Mouse (Mus musculus) ES-E14 (cell line): ENCODE measurements at regions not wholly inside any gene's neighbourhood (a gene's known extent, or its start where the extent isn't known, plus 50 kb on each side); places are given as distances from the start of the nearest gene placed in this dataset.

Experiments used
- DNase-seq: peaks from one replicate; pipeline ENCODE4 v3.0.0-alpha.2; 2013; ENCODE audit warnings: low read depth, low spot score
- H3K27ac ChIP-seq: 2 replicates; pipeline ENCODE4 v1.5.1; 2012; ENCODE audit warnings: low read depth, mild to moderate bottlenecking, low read length, moderate library complexity, mixed read lengths; ENCODE audit not compliant: poor library complexity, insufficient read depth, severe bottlenecking
- H3K36me3 ChIP-seq: 2 replicates; pipeline ENCODE4 v1.6.1; 2012; ENCODE audit warnings: mild to moderate bottlenecking, low read length, moderate library complexity, mixed read lengths; ENCODE audit not compliant: control insufficient read depth, poor library complexity, insufficient read depth, severe bottlenecking
- H3K4me1 ChIP-seq, 2 experiments: fragments of 150-350 bp in 1 of 2; sonication (generic) in 1 of 2; 2 replicates each; pipeline ENCODE4 v1.6.1; 2012; ENCODE audit warnings: low read length in 2 of 2, mild to moderate bottlenecking in 1 of 2, mixed read lengths in 1 of 2; ENCODE audit not compliant: control insufficient read depth in 2 of 2, insufficient read depth in 2 of 2, poor library complexity in 1 of 2
- H3K4me3 ChIP-seq, 2 experiments: fragments of 150-350 bp in 1 of 2; sonication (generic) in 1 of 2; 2 replicates each; pipeline ENCODE4 v1.5.1; 2012; ENCODE audit warnings: low read length in 2 of 2, low read depth in 1 of 2, mild to moderate bottlenecking in 1 of 2, mixed read lengths in 1 of 2; ENCODE audit not compliant: insufficient read depth in 1 of 2, poor library complexity in 1 of 2, severe bottlenecking in 1 of 2
- H3K9ac ChIP-seq: 2 replicates; pipeline ENCODE4 v1.6.1; 2012; ENCODE audit warnings: low read depth, mild to moderate bottlenecking, low read length, mixed read lengths; ENCODE audit not compliant: poor library complexity, insufficient read depth, severe bottlenecking
- H3K9me3 ChIP-seq: fragments of 150-350 bp; sonication (generic); 2 replicates; pipeline ENCODE4 v1.6.1; 2012; ENCODE audit warnings: low read depth, mild to moderate bottlenecking, low read length; ENCODE audit not compliant: control insufficient read depth, insufficient read depth
- CHD2 ChIP-seq: IDR thresholded peaks from 2 replicates; pipeline ENCODE4 v1.6.1; 2014; ENCODE audit warnings: mild to moderate bottlenecking, low read depth, low read length, inconsistent platforms
- HCFC1 ChIP-seq: IDR thresholded peaks from 2 replicates; pipeline ENCODE4 v1.6.1; 2012; ENCODE audit warnings: low read length, inconsistent platforms, borderline replicate concordance; ENCODE audit not compliant: insufficient read depth
- MAFK ChIP-seq: IDR thresholded peaks from 2 replicates; pipeline ENCODE4 v1.6.1; 2014; ENCODE audit warnings: mild to moderate bottlenecking, low read depth, low read length, inconsistent platforms; ENCODE audit not compliant: insufficient read depth
- ZC3H11A ChIP-seq: IDR thresholded peaks from 2 replicates; pipeline ENCODE4 v1.6.1; 2012; ENCODE audit warnings: low read depth, mild to moderate bottlenecking, inconsistent platforms, low read length, borderline replicate concordance
- ZNF384 ChIP-seq: IDR thresholded peaks from 2 replicates; pipeline ENCODE4 v1.6.1; 2012; ENCODE audit warnings: low read depth, low read length, inconsistent platforms
- in situ Hi-C, 2 experiments: fragments of 600-800 bp; cut with MboI; formaldehyde crosslinking; loops; one replicate each; pipeline ENCODE4 v1.15.1; 2025; ENCODE audit warnings: low sequenced_read_pairs in 2 of 2, inconsistent platforms in 1 of 2; ENCODE audit not compliant: unreplicated experiment in 2 of 2

DNA sequence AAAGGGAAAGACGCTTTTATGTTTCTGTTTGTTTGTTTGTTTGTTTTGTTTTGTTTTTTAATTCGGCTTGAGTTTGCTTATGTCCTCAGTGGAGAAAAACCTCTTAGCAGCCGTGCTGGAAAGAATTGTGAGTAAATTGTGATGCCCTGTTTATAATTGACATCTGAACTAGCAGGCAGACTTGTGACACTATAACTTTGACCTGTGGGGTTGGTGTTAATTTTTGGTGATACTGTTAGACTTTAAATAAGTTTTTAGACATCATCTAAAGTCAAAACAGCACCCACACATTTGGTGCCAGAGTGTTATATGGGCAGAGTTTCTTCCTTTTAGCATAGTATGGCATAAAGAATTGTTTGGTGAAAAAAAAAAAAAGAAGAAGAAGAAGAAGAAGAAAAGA is 84.0 kb upstream of the Gm34302 start:
- Histone ChIP-seq H3K9me3 (no peaks in the 10 kb centered on the region), H3K4me1 (no peaks in the 10 kb centered on the region), H3K27ac (no peak overlapping the region), H3K4me3 (no peak overlapping the region), H3K9ac (no peak overlapping the region), H3K36me3 (no peaks in the 10 kb centered on the region)
- in situ Hi-C loops: loop anchor here (25.0 kb wide), 2 partner anchors 295 to 1220 kb away; no protein-coding TSS in a partner anchor
- TF ChIP-seq CHD2: no peak
- no peak for TF ChIP-seq ZNF384
- no peak for TF ChIP-seq MAFK
- TF ChIP-seq ZC3H11A: no peak
- no peak for TF ChIP-seq HCFC1
- no peak for DNase-seq

DNA sequence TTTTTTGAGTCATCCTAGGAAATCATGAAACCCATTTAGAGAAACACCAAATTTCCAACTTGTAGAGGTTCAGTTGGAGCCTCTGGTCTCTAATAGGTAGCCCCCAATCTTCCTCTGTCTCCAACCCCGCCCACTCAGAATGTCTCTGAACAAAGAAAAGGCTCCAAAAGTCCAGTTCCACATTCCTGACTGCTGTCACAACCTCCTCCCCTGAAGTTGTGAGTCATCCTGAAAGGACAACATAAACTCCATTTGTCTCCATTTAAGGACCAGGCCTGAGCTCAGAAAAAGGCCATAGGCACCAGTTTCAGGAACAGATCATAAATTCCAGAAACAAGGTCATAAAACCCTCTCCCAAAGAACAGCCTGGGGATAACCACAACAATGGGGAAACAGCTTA is 79.4 kb upstream of the Gm34302 start:
- Histone ChIP-seq H3K4me3 (no peak overlapping the region), H3K4me1 (no peaks in the 10 kb centered on the region), H3K9me3 (no peaks in the 10 kb centered on the region), H3K36me3 (no peaks in the 10 kb centered on the region), H3K27ac (no peak overlapping the region), H3K9ac (no peak overlapping the region)
- no peak for TF ChIP-seq ZC3H11A
- TF ChIP-seq MAFK: no peak
- no peak for TF ChIP-seq ZNF384
- TF ChIP-seq HCFC1: no peak
- TF ChIP-seq CHD2: no peak
- in situ Hi-C loops: loop anchor here (25.0 kb wide), 2 partner anchors 299 to 1224 kb away; no protein-coding TSS in a partner anchor
- DNase-seq: no peak

DNA sequence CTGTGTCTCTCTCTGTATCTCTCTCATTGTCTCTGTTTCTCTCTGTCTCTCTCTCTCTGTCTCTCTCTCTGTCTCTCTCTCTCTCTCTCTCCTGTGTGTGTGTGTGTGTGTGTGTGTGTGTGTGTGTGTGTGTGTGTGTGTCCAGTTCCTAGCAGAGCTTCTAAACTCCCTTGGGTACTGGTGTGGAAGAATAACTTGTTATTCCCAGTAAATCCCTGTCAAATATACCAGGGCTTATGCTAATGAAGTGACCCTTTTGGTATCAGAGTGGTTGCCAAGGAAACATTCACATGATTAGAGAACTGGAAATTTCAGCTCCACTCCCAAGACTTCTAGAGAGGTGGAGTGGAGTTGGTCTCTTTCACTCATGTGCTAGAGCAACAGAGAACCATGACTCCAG is 78.9 kb upstream of the Gm34302 start:
- Histone ChIP-seq H3K9ac (no peak overlapping the region), H3K27ac (no peak overlapping the region), H3K4me3 (no peak overlapping the region), H3K9me3 (no peaks in the 10 kb centered on the region), H3K36me3 (no peaks in the 10 kb centered on the region), H3K4me1 (no peaks in the 10 kb centered on the region)
- TF ChIP-seq ZNF384: no peak
- TF ChIP-seq CHD2: no peak
- TF ChIP-seq HCFC1: no peak
- no peak for DNase-seq
- in situ Hi-C loops: loop anchor here (25.0 kb wide), 2 partner anchors 300 to 1225 kb away; no protein-coding TSS in a partner anchor

DNA sequence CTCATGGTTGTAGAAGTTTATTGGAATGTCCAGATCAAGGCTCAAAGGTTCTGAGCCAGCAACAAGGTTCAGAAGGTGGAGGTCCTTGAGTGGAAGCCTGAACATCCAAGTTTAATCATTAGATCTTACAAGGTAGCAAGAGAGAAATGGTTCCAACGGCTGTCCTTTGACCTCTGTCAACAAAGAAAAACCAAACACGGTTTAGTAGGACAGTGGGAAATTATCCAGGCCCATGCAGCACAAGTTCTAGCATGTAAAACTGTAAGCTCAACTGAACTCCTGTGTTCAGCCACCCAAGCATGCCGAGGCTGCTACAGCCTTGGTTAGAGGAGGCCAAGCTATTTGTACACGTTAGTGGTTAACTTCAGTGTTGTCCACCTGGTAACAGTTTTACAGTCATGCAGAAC is 77.1 kb upstream of the Gm34302 start:
- H3K36me3 ChIP-seq: no peaks in the 10 kb centered on the region
- H3K9ac ChIP-seq: no peak overlapping the region
- no peaks in the 10 kb centered on the region for H3K9me3 ChIP-seq
- no peak for DNase-seq
- TF ChIP-seq HCFC1 (no peak), CHD2 (no peak), ZNF384 (no peak), ZC3H11A (no peak), MAFK (no peak)
- no peak overlapping the region for H3K4me3 ChIP-seq
- H3K27ac ChIP-seq: no peak overlapping the region
- no peaks in the 10 kb centered on the region for H3K4me1 ChIP-seq
- in situ Hi-C loops: loop anchor here (25.0 kb wide), 2 partner anchors 302 to 1227 kb away; no protein-coding TSS in a partner anchor

DNA sequence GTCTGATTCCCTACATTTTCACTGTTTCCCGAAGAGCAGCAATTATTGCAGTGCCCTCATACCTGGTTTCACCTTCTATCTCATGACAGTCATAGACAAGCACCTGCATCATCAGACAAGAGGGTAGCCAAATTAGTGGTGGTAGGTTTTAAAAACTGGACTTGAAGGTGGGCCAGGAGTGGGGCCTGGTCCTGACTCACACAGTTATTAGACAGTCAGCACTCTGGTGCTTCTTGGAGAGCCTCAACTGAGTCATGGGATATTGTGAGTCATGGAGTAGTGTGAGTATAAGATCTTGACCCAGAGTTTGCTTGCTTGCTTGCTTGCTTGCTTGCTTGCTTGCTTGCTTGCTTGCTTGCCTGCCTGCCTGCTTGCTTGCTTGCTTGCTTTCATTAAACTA is 73.1 kb upstream of the Gm34302 start:
- Histone ChIP-seq H3K4me3 (no peak overlapping the region), H3K4me1 (no peaks in the 10 kb centered on the region)

More for the DNA sequence above, 73.1 kb upstream of the Gm34302 start:
- no peak for DNase-seq
- no peak overlapping the region for H3K27ac ChIP-seq
- no peak for TF ChIP-seq MAFK
- TF ChIP-seq ZNF384: no peak
- TF ChIP-seq ZC3H11A: no peak
- TF ChIP-seq HCFC1: no peak
- TF ChIP-seq CHD2: no peak
- no peak overlapping the region for H3K9ac ChIP-seq
- in situ Hi-C loops: loop anchor here (10.0 to 25.0 kb wide), 3 partner anchors 306 to 1231 kb away; no protein-coding TSS in a partner anchor
- H3K9me3 ChIP-seq: no peaks in the 10 kb centered on the region
- H3K36me3 ChIP-seq: no peaks in the 10 kb centered on the region
